12 mouse cellular contexts compared by ENCODE assay signal in genomic region chr9:44504893-44505823, GRCm38 (mm10). TPM values are rescaled to one million over a fixed set of nuclear protein-coding genes. Genes with fewer than 3 reads are reported as not detected.
A peak's percentile ranks its signal among the peaks of the same experiment; 100 is the strongest.
DNase-seq lines count a peak whose midpoint lies in the region; ATAC-seq and TF ChIP-seq lines count a peak whose summit lies in the region.
"Had no signal": no experiment of that assay in that cellular context is flagged by ENCODE, and none has a peak within 500 bp of the region (broad histone marks: within the 10 kb centered on the region; RNA-seq: fewer than 3 reads in every experiment).

No protein-coding gene starts in this region.

- H3K27me3 ChIP-seq in liver, embryonic 11.5 days (replicated peaks; ENCODE audit: control insufficient read depth, insufficient read depth, low read length), result no peaks in the 10 kb centered on the region
- no peaks in the 10 kb centered on the region for H3K27me3 ChIP-seq in liver, postnatal 0 days (ENCODE audit: insufficient read depth, low read length)
- H3K27me3 ChIP-seq in kidney, adult 2 months (replicated peaks; ENCODE audit: control insufficient read depth, insufficient read depth, low read length), result no peaks in the 10 kb centered on the region

- no peak for ATAC-seq in liver, embryonic 11.5 days (replicated peaks; ENCODE audit: low FRiP score)
- ATAC-seq in liver, postnatal 0 days, result no peak
- ATAC-seq: inflammation-experienced regulatory T-cells, adult 6 months had no signal

- H3K4me3 ChIP-seq in liver, embryonic 11.5 days (ENCODE audit: low read depth, low read length), result no peak overlapping the region
- no peak overlapping the region for H3K4me3 ChIP-seq in liver, postnatal 0 days (ENCODE audit: low read depth, low read length)
- H3K4me3 ChIP-seq in kidney, adult 2 months (ENCODE audit: insufficient read depth, low read depth, low read length), result no peak overlapping the region

- peak; percentile 3 for DNase-seq in gastrocnemius, adult 18-20 months (ENCODE audit: low spot score)
- no peak for DNase-seq in gastrocnemius, postnatal 36 days
- DNase-seq in liver, embryonic 11.5 days (ENCODE audit: low spot score), result no peak
- no peak for DNase-seq in liver, postnatal 0 days
- peak; percentile 58 for DNase-seq in cerebellum, adult 9-10 months
- peak; percentile 57 for DNase-seq in kidney, adult 2 months
- no peak for DNase-seq in spleen, postnatal 36 days (ENCODE audit: low spot score in 2 of 2)
- no peak for DNase-seq in adrenal gland, postnatal 36 days
- DNase-seq: right cerebral cortex, postnatal 25 days had no signal

- H3K9ac ChIP-seq in liver, embryonic 11.5 days (ENCODE audit: low read depth, low read length), result no peak overlapping the region
- no peak overlapping the region for H3K9ac ChIP-seq in liver, postnatal 0 days (replicated peaks)

- H3K9me3 ChIP-seq in liver, embryonic 11.5 days (ENCODE audit: control insufficient read depth, low read length), result no peaks in the 10 kb centered on the region
- H3K9me3 ChIP-seq in liver, postnatal 0 days (ENCODE audit: low read length), result no peaks in the 10 kb centered on the region

- H3K27ac ChIP-seq in liver, embryonic 11.5 days (ENCODE audit: low read depth, low read length), result no peak overlapping the region
- no peak overlapping the region for H3K27ac ChIP-seq in liver, postnatal 0 days (ENCODE audit: low read depth)
- H3K27ac ChIP-seq in kidney, adult 2 months (ENCODE audit: insufficient read depth, low read depth, low read length), result no peak overlapping the region
- H3K27ac ChIP-seq: stomach, postnatal 0 days had no signal

- TF ChIP-seq EP300 in liver, postnatal 0 days (IDR thresholded peaks at IDR 0.05; ENCODE audit: low read depth), result no peak

- peaks cover 13% of the 10 kb centered on the region; the same call in 1 of the 2 replicates for H3K36me3 ChIP-seq in liver, embryonic 11.5 days (ENCODE audit: control insufficient read depth, insufficient read depth, low read length)
- peaks cover 14% of the 10 kb centered on the region for H3K36me3 ChIP-seq in liver, postnatal 0 days (replicated peaks; ENCODE audit: insufficient read depth, low read length)
- H3K36me3 ChIP-seq in kidney, adult 2 months (ENCODE audit: control insufficient read depth, insufficient read depth, low read length), result no peaks in the 10 kb centered on the region; the same call in 1 of the 2 replicates

- H3K4me2 ChIP-seq in liver, embryonic 11.5 days, result peak overlapping the region; percentile 35
- H3K4me2 ChIP-seq in liver, postnatal 0 days (ENCODE audit: low read depth, low read length), result no peak overlapping the region

- TF ChIP-seq POLR2A in kidney, adult 2 months (IDR thresholded peaks at IDR 0.05; ENCODE audit: low read depth, low read length), result no peak

- no peak for TF ChIP-seq CTCF in liver, postnatal 0 days (IDR thresholded peaks at IDR 0.05; ENCODE audit: low read depth)
- TF ChIP-seq CTCF in kidney, adult 2 months (conservative IDR thresholded peaks at IDR 0.05; ENCODE audit: insufficient read depth, insufficient read length, low read depth, low read length), result no peak

- whole genome bisulfite sequencing in liver, embryonic 11.5 days, result 79% methylated on average over 20 of the region's 20 CpGs
- 76% methylated on average over 20 of the region's 20 CpGs for WGBS in liver, postnatal 0 days (ENCODE audit: insufficient replicate concordance)
- 55% methylated on average over 20 of the region's 20 CpGs for WGBS in kidney, adult 2 months

- intact Hi-C loops in gastrocnemius, postnatal 36 days (cut with DNase I), result no loop called here

- peaks cover 26% of the 10 kb centered on the region for H3K4me1 ChIP-seq in liver, embryonic 11.5 days (replicated peaks; ENCODE audit: control insufficient read depth, insufficient read depth, low read length)
- peaks cover 8% of the 10 kb centered on the region for H3K4me1 ChIP-seq in liver, postnatal 0 days (ENCODE audit: insufficient read depth)
- peaks cover 6% of the 10 kb centered on the region; the same call in 1 of the 2 replicates for H3K4me1 ChIP-seq in kidney, adult 2 months (ENCODE audit: control insufficient read depth, insufficient read depth, low read length)

RNA-seq across cellular contexts. Expression of gene Bcl9l, which starts 22.5 kb away (rescaled TPM):
- 10 to 100 TPM; 36.0 to 36.6 TPM for total RNA-seq in gastrocnemius, adult 18-20 months (2021)
- total RNA-seq in gastrocnemius, postnatal 36 days (2021), result 10 to 100 TPM; 25.7 to 42.5 TPM
- polyA plus RNA-seq in liver, embryonic 11.5 days (2014; fragmentation: Nextera tagmentation; extraction: Ambion mirVana), result 4.1 and 5.0 TPM in 2 replicates
- polyA plus RNA-seq in liver, postnatal 0 days (2015; fragmentation: Nextera tagmentation; extraction: Ambion mirVana), result 2.0 and 2.2 TPM in 2 replicates
- polyA plus RNA-seq in kidney, adult 2 months (2012; rRNA removed), result 23.1 and 25.1 TPM in 2 replicates
- total RNA-seq in adrenal gland, postnatal 36 days (2021), result 10 to 100 TPM; 47.6 to 51.8 TPM

RNA-seq across cellular contexts. Expression of gene Upk2, which starts 50.4 kb away (rescaled TPM):
- under 1 TPM; 0.43 to 0.83 TPM for total RNA-seq in gastrocnemius, adult 18-20 months (2021)
- total RNA-seq in gastrocnemius, postnatal 36 days (2021), result not detected
- not detected in 2 replicates for polyA plus RNA-seq in liver, embryonic 11.5 days (2014; fragmentation: Nextera tagmentation; extraction: Ambion mirVana)
- polyA plus RNA-seq in liver, postnatal 0 days (2015; fragmentation: Nextera tagmentation; extraction: Ambion mirVana), result not detected in 2 replicates
- polyA plus RNA-seq in kidney, adult 2 months (2012; rRNA removed), result 9.0 and 11.6 TPM in 2 replicates
- not detected for total RNA-seq in adrenal gland, postnatal 36 days (2021)
- total RNA-seq: granulocyte monocyte progenitor cell, adult 5-6 weeks had no signal
- polyA plus RNA-seq: inflammation-experienced regulatory T-cells, adult 6 months had no signal

RNA-seq across cellular contexts. Expression of gene Cxcr5, which starts 56.5 kb away (rescaled TPM):
- not detected for total RNA-seq in gastrocnemius, adult 18-20 months (2021)
- total RNA-seq in gastrocnemius, postnatal 36 days (2021), result not detected
- 0.47 TPM in 1 of 2 replicates, not detected in the other for polyA plus RNA-seq in liver, embryonic 11.5 days (2014; fragmentation: Nextera tagmentation; extraction: Ambion mirVana)
- 0.32 and 0.55 TPM in 2 replicates for polyA plus RNA-seq in liver, postnatal 0 days (2015; fragmentation: Nextera tagmentation; extraction: Ambion mirVana)
- 0.20 and 4.0 TPM in 2 replicates for polyA plus RNA-seq in kidney, adult 2 months (2012; rRNA removed)
- total RNA-seq in adrenal gland, postnatal 36 days (2021), result not detected
- total RNA-seq: granulocyte monocyte progenitor cell, adult 5-6 weeks had no signal

Comparison
In these comparisons a context has a peak if more than half of its experiments do, and no peak if none do; other contexts are left out.
1. DNase-seq: peak in gastrocnemius, adult 18-20 months (single experiment), cerebellum, adult 9-10 months (single experiment) and kidney, adult 2 months (single experiment); none in gastrocnemius, postnatal 36 days (0 of 2), liver, embryonic 11.5 days (single experiment), liver, postnatal 0 days (single experiment), spleen, postnatal 36 days (0 of 2) and adrenal gland, postnatal 36 days (0 of 2).